Mouse (Mus musculus) forebrain, postnatal 0 days (tissue): Measurements from ENCODE around the gene Cnn3. TPM values are rescaled to one million over a fixed set of nuclear protein-coding genes. Genes with fewer than 3 reads are reported as not detected.
A peak's percentile ranks its signal among the peaks of the same experiment; 100 is the strongest.

ENCODE experiments used
- ATAC-seq: fragments of 200-750 bp; cut with Nextera tagmentation; 2 replicates; pipeline ENCODE4 v1.8.0; 2017; ENCODE audit warnings: mild to moderate bottlenecking, moderate library complexity
- DNase-seq: peaks from one replicate; pipeline ENCODE4 v3.0.0-alpha.2; 2015
- H3K27ac ChIP-seq: fragments of 300-500 bp; sonication (generic); 2 replicates; pipeline ENCODE4 v1.5.1; 2014; ENCODE audit warnings: low read depth, mild to moderate bottlenecking, antibody characterized with exemption, low read length, moderate library complexity, mixed read lengths
- H3K27me3 ChIP-seq: fragments of 300-500 bp; sonication (generic); 2 replicates; pipeline ENCODE4 v1.6.1; 2014; ENCODE audit warnings: mild to moderate bottlenecking, low read length, mixed read lengths; ENCODE audit not compliant: insufficient read depth
- H3K36me3 ChIP-seq: fragments of 300-500 bp; sonication (generic); 2 replicates; pipeline ENCODE4 v1.6.1; 2014; ENCODE audit warnings: mild to moderate bottlenecking, moderate library complexity; ENCODE audit not compliant: insufficient read depth
- H3K4me1 ChIP-seq: fragments of 300-500 bp; sonication (generic); 2 replicates; pipeline ENCODE4 v1.6.1; 2014; ENCODE audit warnings: antibody characterized with exemption; ENCODE audit not compliant: insufficient read depth
- H3K4me2 ChIP-seq: fragments of 300-500 bp; sonication (generic); 2 replicates; pipeline ENCODE4 v1.6.1; 2014; ENCODE audit warnings: low read depth, mild to moderate bottlenecking, moderate library complexity
- H3K4me3 ChIP-seq: fragments of 300-500 bp; sonication (generic); 2 replicates; pipeline ENCODE4 v1.5.1; 2014; ENCODE audit warnings: low read depth, low read length, mixed read lengths
- H3K9ac ChIP-seq: fragments of 300-500 bp; sonication (generic); 2 replicates; pipeline ENCODE4 v1.6.1; 2014; ENCODE audit warnings: mild to moderate bottlenecking
- H3K9me3 ChIP-seq: fragments of 300-500 bp; sonication (generic); 2 replicates; pipeline ENCODE4 v1.6.1; 2016; ENCODE audit warnings: low read length
- CTCF ChIP-seq: sonication (generic); IDR thresholded peaks from 2 replicates; pipeline ENCODE4 v1.5.1; 2016; ENCODE audit warnings: antibody characterized with exemption, control low read depth, low read depth
- WGBS: fragments of 180-500 bp; shearing (Covaris S2); extraction: QIAGEN DNeasy Blood & Tissue Kit; methylation state at CpG from one replicate; pipeline ENCODE4 v1.1.7; 2014; 5-methylcytosine and 5-hydroxymethylcytosine counted together
- polyA plus RNA-seq: library from polyadenylated mRNA; unstranded; fragments of >200 nt; fragmentation: Nextera tagmentation; extraction: Ambion mirVana; gene quantifications from 2 replicates; pipeline ENCODE4 v1.2.1, GENCODE M21; 2015
- total RNA-seq: library from RNA; depleted of rRNA; stranded (reverse); fragments of >200 nt; gene quantifications from 2 replicates; pipeline ENCODE4 v1.2.3, GENCODE M21; 2014

The Cnn3 gene
- total and polyA plus RNA-seq, 2 experiments from 2014 or later = 150 to 307 TPM

GRCm38 (mm10) chr3:121464733-121465305 lies 38.5 kb downstream of the Cnn3 start:
- no peaks in the 10 kb centered on the region for H3K9me3 ChIP-seq
- H3K4me1 ChIP-seq = no peaks in the 10 kb centered on the region
- TF ChIP-seq CTCF = no peak
- peak overlapping the region; percentile 10; the same call in 1 of the 2 replicates for H3K27ac ChIP-seq
- no peak overlapping the region for H3K4me2 ChIP-seq
- peaks cover 8% of the 10 kb centered on the region; the same call in 1 of the 2 replicates for H3K36me3 ChIP-seq
- peak; percentile 47 for ATAC-seq
- WGBS = 23% methylated on average over 7 of the region's 7 CpGs
- no peak overlapping the region for H3K9ac ChIP-seq
- H3K27me3 ChIP-seq = no peaks in the 10 kb centered on the region
- no peak overlapping the region for H3K4me3 ChIP-seq
- DNase-seq = peak; percentile 41

DNA sequence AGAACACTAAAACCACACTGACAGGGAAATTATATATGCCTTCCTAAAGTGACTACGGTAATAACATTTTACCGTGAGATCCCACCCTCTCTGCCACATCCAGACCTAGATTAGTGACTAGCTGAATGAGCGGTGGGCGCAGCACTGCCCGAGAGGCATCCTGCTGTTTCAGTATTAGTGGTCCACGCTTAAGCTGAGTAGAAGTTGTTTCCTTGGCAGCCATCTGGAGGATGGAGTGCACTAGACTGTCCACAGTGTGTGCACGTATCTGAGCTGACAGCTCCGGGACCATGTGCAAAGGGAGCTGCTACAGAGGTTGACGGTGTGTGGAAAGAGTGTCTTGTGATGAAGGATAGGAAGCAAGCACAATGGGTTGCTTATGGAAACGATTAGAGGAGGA lies 39.5 kb downstream of the Cnn3 start:
- no peak for TF ChIP-seq CTCF
- no peaks in the 10 kb centered on the region for H3K4me1 ChIP-seq
- H3K9ac ChIP-seq = no peak overlapping the region
- no peak for ATAC-seq
- no peak overlapping the region for H3K27ac ChIP-seq
- no peak for DNase-seq
- no peak overlapping the region for H3K4me2 ChIP-seq
- H3K9me3 ChIP-seq = no peaks in the 10 kb centered on the region
- 0 out of 2 replicates have a peak, but pooled peaks cover 4% of the 10 kb centered on the region for H3K36me3 ChIP-seq
- 63% methylated on average over 10 of the region's 10 CpGs for WGBS
- H3K4me3 ChIP-seq = no peak overlapping the region
- no peaks in the 10 kb centered on the region for H3K27me3 ChIP-seq

DNA sequence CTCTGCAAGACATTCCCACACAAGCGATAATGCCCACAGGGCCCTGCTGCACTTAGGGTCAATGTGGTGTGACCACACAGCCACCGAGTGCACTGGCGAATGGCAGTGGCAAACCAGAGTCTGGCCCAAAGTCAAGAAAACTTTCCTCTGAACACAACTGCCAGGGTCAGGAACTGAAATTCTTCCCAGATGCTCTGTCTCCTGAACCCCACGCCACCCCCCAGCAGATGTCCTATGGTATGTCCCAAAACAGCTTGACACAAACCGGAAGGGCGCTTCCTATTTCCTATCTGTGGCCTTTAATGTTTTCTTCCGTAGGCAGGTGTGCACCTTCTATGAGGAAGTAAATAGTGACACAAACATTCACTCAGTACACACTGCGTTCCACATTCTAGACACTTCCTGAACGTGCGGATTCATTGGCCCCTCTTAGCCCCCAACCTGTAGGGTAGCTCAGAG lies 40.8 kb downstream of the Cnn3 start:
- Histone ChIP-seq H3K36me3 (no peaks in the 10 kb centered on the region), H3K27me3 (no peaks in the 10 kb centered on the region), H3K4me3 (no peak overlapping the region), H3K9ac (no peak overlapping the region), H3K9me3 (no peaks in the 10 kb centered on the region), H3K27ac (no peak overlapping the region), H3K4me2 (no peak overlapping the region), H3K4me1 (no peaks in the 10 kb centered on the region)
- DNase-seq (no peak), ATAC-seq (no peak)
- WGBS = 83% methylated on average over 10 of the region's 10 CpGs
- TF ChIP-seq CTCF = no peak

DNA sequence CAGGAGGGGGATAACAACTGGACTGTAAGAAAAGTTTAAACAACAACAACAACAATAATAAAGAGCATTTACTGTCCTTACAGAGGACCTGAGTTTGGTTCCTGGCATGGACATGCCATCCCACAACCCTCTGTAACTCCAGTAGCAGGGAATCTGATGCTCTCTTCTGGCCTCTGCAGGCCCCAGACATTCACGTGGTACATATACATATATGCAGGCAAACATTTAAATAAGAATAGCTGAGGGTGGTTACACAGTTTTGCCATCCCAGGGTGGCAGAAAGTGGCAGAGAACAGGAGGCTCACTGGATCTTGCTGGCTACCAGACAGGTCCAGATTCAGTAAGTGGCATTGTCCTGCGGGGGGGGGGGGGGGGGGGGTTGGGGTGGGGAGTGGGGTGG lies 41.8 kb downstream of the Cnn3 start:
- Histone ChIP-seq H3K36me3 (no peaks in the 10 kb centered on the region), H3K27ac (no peak overlapping the region), H3K4me3 (no peak overlapping the region), H3K4me1 (no peaks in the 10 kb centered on the region), H3K27me3 (no peaks in the 10 kb centered on the region), H3K9ac (no peak overlapping the region), H3K9me3 (no peaks in the 10 kb centered on the region), H3K4me2 (no peak overlapping the region)
- no peak for TF ChIP-seq CTCF
- no peak for ATAC-seq
- DNase-seq = no peak
- 22% methylated on average over 2 of the region's 2 CpGs for WGBS

DNA sequence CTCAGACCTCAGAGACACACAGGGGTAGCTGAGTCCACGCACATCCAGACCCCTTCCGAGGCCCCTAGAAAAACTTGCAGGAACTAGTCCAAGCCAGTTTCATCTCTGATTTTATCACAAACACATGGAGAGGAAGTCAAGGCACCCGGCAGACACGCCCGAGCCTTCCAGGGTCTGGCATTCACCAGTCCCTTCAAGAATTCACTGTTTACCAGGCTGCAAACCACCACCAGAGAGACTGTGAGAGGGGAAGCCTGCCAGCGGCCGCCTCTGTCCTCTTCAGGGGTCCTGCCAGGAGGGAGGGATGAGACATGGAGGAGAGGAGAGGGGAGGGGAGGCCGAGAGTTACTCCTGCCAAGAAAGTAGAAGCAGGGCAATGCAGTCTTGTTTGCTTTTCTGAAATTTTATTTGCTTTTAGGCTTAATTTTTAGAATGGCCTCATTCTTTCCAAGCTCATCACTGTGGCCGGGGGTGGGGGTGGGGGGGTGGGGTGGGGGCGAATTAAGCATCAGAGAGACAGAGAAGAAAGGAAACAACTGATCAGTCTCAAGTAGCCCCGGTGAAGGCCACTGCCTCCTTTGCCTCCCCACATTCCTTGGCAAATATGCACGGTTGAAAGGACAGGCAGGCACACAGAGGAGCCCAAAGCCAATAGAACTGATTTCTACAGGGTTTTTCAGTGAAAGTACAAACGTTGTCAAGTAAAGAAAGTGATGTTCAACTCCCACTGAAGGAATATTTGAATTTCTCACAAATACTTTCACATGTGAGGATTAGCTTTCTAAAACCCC lies 43.1 kb downstream of the Cnn3 start:
- Histone ChIP-seq H3K27me3 (no peaks in the 10 kb centered on the region), H3K4me3 (no peak overlapping the region), H3K27ac (no peak overlapping the region), H3K4me1 (no peaks in the 10 kb centered on the region), H3K9ac (no peak overlapping the region), H3K9me3 (no peaks in the 10 kb centered on the region), H3K36me3 (no peaks in the 10 kb centered on the region), H3K4me2 (no peak overlapping the region)
- peak; percentile 83 for ATAC-seq
- WGBS = 4% methylated on average over 13 of the region's 13 CpGs
- TF ChIP-seq CTCF = no peak
- no peak for DNase-seq

DNA sequence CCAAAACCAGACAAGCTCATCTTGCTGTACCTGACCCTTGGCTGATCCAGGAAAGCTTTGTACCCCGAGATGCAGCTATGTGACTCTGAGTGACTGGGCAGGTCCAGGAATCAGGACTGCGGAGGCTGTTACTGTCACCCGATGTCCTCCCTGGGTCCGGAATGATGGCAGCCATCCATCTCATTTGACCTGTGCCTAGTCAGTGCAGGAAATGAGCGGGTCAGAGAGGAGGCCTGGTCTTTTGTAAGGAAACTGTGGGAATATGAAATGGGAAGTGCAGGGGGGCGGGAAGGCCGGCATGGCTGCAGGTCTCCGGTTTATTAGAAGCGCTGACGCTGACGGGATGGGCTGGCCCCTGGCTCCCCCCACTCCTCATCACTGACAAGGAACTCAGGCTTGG lies 45.4 kb downstream of the Cnn3 start:
- WGBS = 76% methylated on average over 11 of the region's 11 CpGs
- Histone ChIP-seq H3K27ac (no peak overlapping the region), H3K4me1 (no peaks in the 10 kb centered on the region), H3K27me3 (no peaks in the 10 kb centered on the region), H3K36me3 (no peaks in the 10 kb centered on the region), H3K9me3 (no peaks in the 10 kb centered on the region), H3K4me2 (no peak overlapping the region), H3K4me3 (no peak overlapping the region), H3K9ac (no peak overlapping the region)
- ATAC-seq = no peak
- no peak for DNase-seq
- TF ChIP-seq CTCF = no peak

DNA sequence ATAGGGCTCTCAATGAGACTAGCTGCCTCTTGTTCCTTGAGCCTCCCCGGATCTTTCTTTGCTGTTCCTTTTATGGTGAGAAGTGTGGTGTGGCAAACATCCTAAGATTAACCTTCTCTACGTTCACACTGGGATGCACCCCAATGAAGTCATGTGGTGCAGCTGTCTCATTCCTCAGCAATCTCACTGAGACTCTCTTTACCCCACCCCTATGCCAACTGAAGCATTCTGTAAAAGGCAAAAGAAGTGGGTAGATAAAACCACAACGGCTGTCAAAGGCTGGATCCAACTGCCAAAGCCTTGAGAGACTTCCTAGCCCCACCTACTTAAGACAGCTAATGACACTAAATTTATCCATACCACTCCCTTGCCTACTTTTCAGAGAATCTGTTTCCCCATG lies 48.4 kb downstream of the Cnn3 start:
- TF ChIP-seq CTCF = no peak
- no peaks in the 10 kb centered on the region for H3K27me3 ChIP-seq
- H3K4me1 ChIP-seq = no peaks in the 10 kb centered on the region
- WGBS = 65% methylated on average over 3 of the region's 3 CpGs
- no peaks in the 10 kb centered on the region for H3K9me3 ChIP-seq
- H3K27ac ChIP-seq = no peak overlapping the region
- no peak overlapping the region for H3K4me3 ChIP-seq
- H3K36me3 ChIP-seq = no peaks in the 10 kb centered on the region
- no peak for DNase-seq
- H3K9ac ChIP-seq = no peak overlapping the region
- ATAC-seq = no peak
- H3K4me2 ChIP-seq = no peak overlapping the region
